Mouse (Mus musculus): ENCODE measurements at regions not wholly inside any gene's neighbourhood (a gene's known extent, or its start where the extent isn't known, plus 50 kb on each side); places are given as distances from the start of the nearest gene placed in this dataset.

GRCm38 (mm10) chr14:13146959-13147535, 137.5 kb upstream of the Synpr start:
- H3K27me3 ChIP-seq: no peaks in the 10 kb centered on the region
- no peak overlapping the region for H3K4me2 ChIP-seq
- H3K4me1 ChIP-seq (replicated peaks): no peaks in the 10 kb centered on the region
- H3K4me3 ChIP-seq: no peak overlapping the region
- no peaks in the 10 kb centered on the region for H3K9me3 ChIP-seq
- no peak overlapping the region for H3K27ac ChIP-seq
- no peak overlapping the region for H3K9ac ChIP-seq
- no peaks in the 10 kb centered on the region for H3K36me3 ChIP-seq
- 76% methylated on average over 4 of the region's 4 CpGs for WGBS
- 0 out of 2 replicates have a peak, but pooled peaks have one; percentile 28 for ATAC-seq (ENCODE audit: low FRiP score)

- no peaks in the 10 kb centered on the region for H3K36me3 ChIP-seq
- ATAC-seq (ENCODE audit: low FRiP score): no peak
- WGBS: 69% methylated on average over 1 of the region's 1 CpGs
- no peaks in the 10 kb centered on the region for H3K9me3 ChIP-seq
- H3K4me2 ChIP-seq: no peak overlapping the region
- no peaks in the 10 kb centered on the region for H3K4me1 ChIP-seq (replicated peaks)
- H3K27ac ChIP-seq: no peak overlapping the region
- H3K4me3 ChIP-seq: no peak overlapping the region
- no peaks in the 10 kb centered on the region for H3K27me3 ChIP-seq
- no peak overlapping the region for H3K9ac ChIP-seq
These were observed 135.0 kb upstream of the Synpr start for GRCm38 (mm10) chr14:13149617-13150016.

DNA sequence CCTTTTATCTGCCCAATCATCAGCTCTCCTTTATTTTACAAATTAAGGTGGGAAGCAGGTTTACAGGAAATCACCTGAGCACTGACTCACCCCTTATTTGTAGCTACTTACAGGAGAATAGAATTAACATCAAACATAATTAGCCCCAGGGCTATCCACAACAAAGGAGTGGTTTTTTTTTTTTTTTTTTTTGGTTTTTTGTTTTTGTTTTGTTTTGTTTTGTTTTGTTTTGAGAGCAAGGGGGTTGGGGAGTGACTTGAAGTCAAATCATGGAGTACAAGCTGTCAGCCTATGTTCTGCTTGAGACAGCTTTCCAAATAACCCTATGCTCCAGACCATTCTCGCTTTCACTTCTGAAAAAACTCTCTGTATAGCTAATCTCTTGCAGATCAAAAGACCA, 132.9 kb upstream of the Synpr start:
- no peaks in the 10 kb centered on the region for H3K4me1 ChIP-seq (replicated peaks)
- no peak for ATAC-seq (ENCODE audit: low FRiP score)
- no peaks in the 10 kb centered on the region for H3K36me3 ChIP-seq
- WGBS: 90% methylated on average over 1 of the region's 1 CpGs
- no peak overlapping the region for H3K9ac ChIP-seq
- no peak overlapping the region for H3K4me3 ChIP-seq
- H3K9me3 ChIP-seq: no peaks in the 10 kb centered on the region
- H3K4me2 ChIP-seq: no peak overlapping the region
- H3K27ac ChIP-seq: no peak overlapping the region
- no peaks in the 10 kb centered on the region for H3K27me3 ChIP-seq

- Histone ChIP-seq H3K9me3 (no peaks in the 10 kb centered on the region), H3K4me1 (replicated peaks) (no peaks in the 10 kb centered on the region), H3K9ac (no peak overlapping the region), H3K27ac (no peak overlapping the region), H3K4me3 (no peak overlapping the region), H3K27me3 (no peaks in the 10 kb centered on the region), H3K4me2 (no peak overlapping the region), H3K36me3 (no peaks in the 10 kb centered on the region)
- WGBS: 78% methylated on average over 3 of the region's 3 CpGs
- no peak for ATAC-seq (ENCODE audit: low FRiP score)
These were observed 108.4 kb upstream of the Synpr start for GRCm38 (mm10) chr14:13176149-13176548.

DNA sequence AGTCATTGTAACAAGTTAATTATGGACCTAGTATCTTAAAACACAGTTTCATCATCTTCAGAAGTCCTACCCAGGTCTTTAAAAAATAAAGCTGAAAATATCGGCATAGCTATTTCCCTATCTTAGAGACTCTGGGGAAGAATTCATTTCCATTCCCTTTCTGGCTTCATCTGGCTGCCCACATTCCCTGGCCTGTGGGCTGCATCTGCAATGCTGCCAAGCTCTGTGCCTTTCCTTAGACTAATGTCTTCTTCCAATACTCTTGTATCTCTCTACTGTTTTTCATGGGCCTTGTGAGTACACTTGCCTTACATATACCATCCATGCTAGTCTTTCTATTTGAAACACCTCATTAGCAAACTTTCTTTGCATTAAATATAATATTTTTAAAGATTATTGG, 106.7 kb upstream of the Synpr start:
- H3K9ac ChIP-seq: no peak overlapping the region
- H3K4me3 ChIP-seq: no peak overlapping the region
- no peak for ATAC-seq (ENCODE audit: low FRiP score)
- 95% methylated on average over 1 of the region's 1 CpGs for WGBS
- no peaks in the 10 kb centered on the region for H3K4me1 ChIP-seq (replicated peaks)
- H3K27ac ChIP-seq: no peak overlapping the region
- H3K36me3 ChIP-seq: no peaks in the 10 kb centered on the region
- H3K9me3 ChIP-seq: no peaks in the 10 kb centered on the region
- H3K27me3 ChIP-seq: no peaks in the 10 kb centered on the region
- H3K4me2 ChIP-seq: no peak overlapping the region

- no peak overlapping the region for H3K4me2 ChIP-seq
- H3K36me3 ChIP-seq: no peaks in the 10 kb centered on the region
- no peak overlapping the region for H3K9ac ChIP-seq
- no peaks in the 10 kb centered on the region for H3K27me3 ChIP-seq
- ATAC-seq (ENCODE audit: low FRiP score): no peak
- no peaks in the 10 kb centered on the region for H3K9me3 ChIP-seq
- H3K4me3 ChIP-seq: no peak overlapping the region
- no peak overlapping the region for H3K27ac ChIP-seq
- WGBS: 80% methylated on average over 1 of the region's 1 CpGs
- H3K4me1 ChIP-seq (replicated peaks): no peaks in the 10 kb centered on the region
These were observed 93.8 kb upstream of the Synpr start for GRCm38 (mm10) chr14:13190801-13191200.

DNA sequence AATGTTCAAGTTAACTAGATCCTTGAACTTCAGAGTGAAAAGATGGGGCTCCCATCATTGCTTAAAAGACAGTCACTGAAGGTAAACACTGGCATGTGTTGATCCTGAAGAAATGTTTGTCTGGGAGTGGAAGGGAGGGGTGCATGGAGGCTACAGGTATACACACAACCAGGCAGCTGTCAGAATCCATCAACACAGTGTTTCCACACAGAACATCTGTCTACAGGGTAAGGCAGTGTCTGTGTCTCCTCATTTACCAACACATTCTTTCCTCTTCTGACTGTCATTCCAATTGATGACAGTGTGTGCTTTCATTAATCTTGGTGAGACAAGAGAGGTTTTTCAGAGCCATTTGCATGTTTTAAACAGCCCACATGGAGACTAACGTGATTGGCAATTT, 91.8 kb upstream of the Synpr start:
- Histone ChIP-seq H3K4me1 (replicated peaks) (no peaks in the 10 kb centered on the region), H3K36me3 (no peaks in the 10 kb centered on the region), H3K9ac (no peak overlapping the region), H3K4me3 (no peak overlapping the region), H3K27ac (no peak overlapping the region), H3K9me3 (no peaks in the 10 kb centered on the region), H3K27me3 (no peaks in the 10 kb centered on the region), H3K4me2 (no peak overlapping the region)
- 0 out of 2 replicates have a peak, but pooled peaks have one; percentile 36 for ATAC-seq (ENCODE audit: low FRiP score)
- 42% methylated on average over 1 of the region's 1 CpGs for WGBS

DNA sequence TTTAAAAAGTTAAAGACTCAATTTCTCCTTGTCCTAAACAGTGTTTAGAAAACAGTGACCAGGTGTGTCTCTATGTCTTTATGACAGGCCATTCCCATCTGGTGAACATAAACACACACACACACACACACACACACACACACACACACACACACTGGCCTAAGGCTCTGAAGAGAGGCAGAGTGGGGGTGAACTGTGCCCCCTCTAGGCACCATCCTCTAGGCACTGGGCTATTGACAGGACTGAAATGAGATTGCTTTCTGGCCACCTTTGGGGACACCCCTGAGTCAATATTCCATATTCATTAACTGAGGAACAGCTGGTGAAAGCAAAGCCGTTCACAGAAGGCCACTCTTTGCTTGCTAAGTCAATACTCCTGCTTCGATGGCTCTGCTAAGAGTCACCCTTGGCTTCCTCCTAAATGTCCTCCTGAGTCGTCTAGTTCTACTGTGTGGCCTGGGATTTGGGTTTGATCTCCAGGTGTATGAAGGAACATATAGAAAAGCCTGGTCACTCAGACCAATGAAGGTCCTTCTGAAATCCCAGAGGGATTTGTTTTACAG, 87.2 kb upstream of the Synpr start:
- ATAC-seq (ENCODE audit: low FRiP score): peak; percentile 43; the same call in 1 of the 2 replicates
- Histone ChIP-seq H3K9ac (no peak overlapping the region), H3K4me1 (replicated peaks) (no peaks in the 10 kb centered on the region), H3K27ac (no peak overlapping the region), H3K4me3 (no peak overlapping the region), H3K27me3 (no peaks in the 10 kb centered on the region), H3K4me2 (no peak overlapping the region), H3K9me3 (no peaks in the 10 kb centered on the region), H3K36me3 (no peaks in the 10 kb centered on the region)
- WGBS: 41% methylated on average over 3 of the region's 3 CpGs

DNA sequence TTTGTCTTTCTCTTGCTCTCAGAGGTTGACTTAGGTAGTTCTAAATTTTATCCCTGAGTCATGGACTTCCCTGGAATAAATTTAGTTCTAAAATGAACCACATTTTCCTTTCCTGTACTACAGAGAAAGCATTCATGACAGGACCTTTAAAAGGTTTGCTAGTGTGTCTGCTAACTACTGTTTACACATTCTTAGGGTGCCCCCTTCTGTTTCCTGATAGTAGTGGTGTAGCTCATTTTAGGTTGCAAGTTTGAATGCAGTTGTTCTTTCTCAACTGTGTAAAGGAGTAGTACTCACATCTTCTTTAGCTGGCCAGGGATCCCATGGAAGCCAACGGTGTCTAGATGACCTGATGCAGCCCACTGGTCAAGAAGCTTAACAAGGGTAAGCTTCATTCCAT, 86.1 kb upstream of the Synpr start:
- no peaks in the 10 kb centered on the region for H3K9me3 ChIP-seq

GRCm38 (mm10) chr14:13212658-13213057, 71.9 kb upstream of the Synpr start:
- no peak for ATAC-seq (ENCODE audit: low FRiP score)
- no peak overlapping the region for H3K27ac ChIP-seq

More for the DNA sequence above, 86.1 kb upstream of the Synpr start:
- 57% methylated on average over 1 of the region's 1 CpGs for WGBS
- Histone ChIP-seq H3K4me3 (no peak overlapping the region), H3K4me2 (no peak overlapping the region), H3K36me3 (no peaks in the 10 kb centered on the region), H3K27me3 (no peaks in the 10 kb centered on the region), H3K4me1 (replicated peaks) (no peaks in the 10 kb centered on the region), H3K9ac (no peak overlapping the region), H3K27ac (no peak overlapping the region)
- ATAC-seq (ENCODE audit: low FRiP score): peak; percentile 76

More at GRCm38 (mm10) chr14:13212658-13213057, 71.9 kb upstream of the Synpr start:
- Histone ChIP-seq H3K9me3 (no peaks in the 10 kb centered on the region), H3K36me3 (no peaks in the 10 kb centered on the region), H3K4me3 (no peak overlapping the region), H3K4me1 (replicated peaks) (0 out of 2 replicates have a peak, but pooled peaks cover 3% of the 10 kb centered on the region), H3K27me3 (no peaks in the 10 kb centered on the region), H3K9ac (no peak overlapping the region), H3K4me2 (no peak overlapping the region)
- WGBS: 80% methylated on average over 1 of the region's 1 CpGs
